Comparison of ENCODE assay signal across 9 mouse cellular contexts in the genomic region with DNA sequence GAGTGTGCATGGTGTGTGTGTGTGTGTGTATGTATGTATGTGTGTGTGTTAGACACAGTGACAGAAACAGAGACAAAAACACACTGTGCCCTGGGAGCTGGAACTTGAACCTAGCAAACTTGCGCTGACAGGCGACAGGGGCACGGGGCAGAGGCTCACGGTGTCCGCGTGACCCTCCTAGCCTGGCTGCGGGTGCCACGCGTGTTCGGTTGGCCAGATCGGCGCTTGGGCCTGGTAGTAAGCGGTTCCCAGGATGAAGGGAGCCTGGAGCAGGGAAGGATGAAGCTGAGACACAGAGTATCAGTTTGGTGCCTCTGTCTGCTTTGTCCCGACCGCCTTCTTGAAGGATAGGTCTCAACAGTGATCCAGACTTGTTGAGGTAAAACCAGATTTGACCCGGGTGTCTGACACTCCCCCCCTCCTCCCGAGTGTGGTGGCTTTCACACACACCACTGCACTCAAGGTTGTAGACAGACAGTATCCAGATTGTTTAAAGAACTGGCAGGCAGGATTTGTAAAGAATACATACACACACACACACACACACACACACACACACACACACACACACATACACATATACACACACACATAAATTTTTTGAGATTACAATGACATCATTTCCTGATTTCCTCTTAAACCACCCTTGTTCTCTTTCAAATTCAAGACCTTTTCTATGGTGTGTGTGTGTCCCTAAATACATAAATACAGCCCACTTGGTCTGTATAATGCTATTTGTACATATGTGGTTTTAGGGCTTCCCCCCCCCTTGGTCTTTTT. TPM values are rescaled to one million over a fixed set of nuclear protein-coding genes. Genes with fewer than 3 reads are reported as not detected.
DNase-seq lines count a peak whose midpoint lies in the region; ATAC-seq and TF ChIP-seq lines count a peak whose summit lies in the region.
"Had no signal": no experiment of that assay in that cellular context is flagged by ENCODE, and none has a peak within 500 bp of the region (broad histone marks: within the 10 kb centered on the region; RNA-seq: fewer than 3 reads in every experiment).

A gene (plus strand): TSS at position 202 of the 780 bp plus-strand sequence.

- WGBS in heart, adult 2 months: 59% methylated on average over 17 of the region's 17 CpGs
- 50% methylated on average over 17 of the region's 17 CpGs for WGBS in liver, embryonic 12.5 days (ENCODE audit: insufficient replicate concordance)
- 66% methylated on average over 17 of the region's 17 CpGs for WGBS in olfactory bulb, adult 2 months

- H3K4me3 ChIP-seq in heart, adult 2 months: peak within 1 kb of the TSS; percentile 56
- peak within 1 kb of the TSS; percentile 30 for H3K4me3 ChIP-seq in ES-Bruce4 (ENCODE audit: low read depth, low read length)
- peak within 1 kb of the TSS; percentile 50 for H3K4me3 ChIP-seq in liver, embryonic 12.5 days
- H3K4me3 ChIP-seq in olfactory bulb, adult 2 months (ENCODE audit: insufficient read depth, low read depth, low read length): peak within 1 kb of the TSS; percentile 28

- intact Hi-C loops in heart, adult 2 months (cut with DNase I): loop anchor here (10.0 kb wide), 1 partner anchor 486 kb away; no protein-coding TSS in a partner anchor

- TF ChIP-seq EP300 in heart, adult 2 months (IDR thresholded peaks at IDR 0.05; ENCODE audit: insufficient read depth, low read depth, low read length): no peak
- TF ChIP-seq EP300 in ES-Bruce4 (IDR thresholded peaks at IDR 0.05; ENCODE audit: insufficient read depth, low read depth, low read length): no peak

- H3K27me3 ChIP-seq in heart, adult 2 months (ENCODE audit: control insufficient read depth, insufficient read depth, low read length): no peaks in the 10 kb centered on the region
- no peaks in the 10 kb centered on the region for H3K27me3 ChIP-seq in ES-Bruce4 (ENCODE audit: control insufficient read depth, insufficient read depth, low read length, poor library complexity, severe bottlenecking)
- H3K27me3 ChIP-seq in liver, embryonic 12.5 days (replicated peaks): peaks cover 32% of the 10 kb centered on the region
- H3K27me3 ChIP-seq: Patski had no signal

- no peak within 1 kb of the TSS for H3K27ac ChIP-seq in heart, adult 2 months
- H3K27ac ChIP-seq in ES-Bruce4 (ENCODE audit: insufficient read depth, low read length): no peak within 1 kb of the TSS
- H3K27ac ChIP-seq in liver, embryonic 12.5 days: 0 out of 2 replicates have a peak within 1 kb of the TSS, but pooled peaks have one; percentile 16
- H3K27ac ChIP-seq in olfactory bulb, adult 2 months (ENCODE audit: insufficient read depth, low read depth, low read length): no peak within 1 kb of the TSS

- peak; percentile 1; the same call in 1 of the 2 replicates for ATAC-seq in granulocyte monocyte progenitor cell, adult 5-6 weeks (replicated peaks; ENCODE audit: poor library complexity, severe bottlenecking)
- peak; percentile 17; the same call in 1 of the 2 replicates for ATAC-seq in liver, embryonic 12.5 days

- DNase-seq in heart, adult 2 months: no peak
- no peak for DNase-seq in heart, adult 9 months (ENCODE audit: low spot score in 2 of 2)
- no peak for DNase-seq in adrenal gland, adult 2 months
- no peak for DNase-seq in layer of hippocampus, adult 9-10 months (ENCODE audit: low spot score)

- TF ChIP-seq CTCF in heart, adult 2 months (IDR thresholded peaks at IDR 0.05): no peak
- TF ChIP-seq CTCF in ES-Bruce4 (IDR thresholded peaks at IDR 0.05; ENCODE audit: low read depth, low read length): no peak
- no peak for TF ChIP-seq CTCF in olfactory bulb, adult 2 months (IDR thresholded peaks at IDR 0.05; ENCODE audit: insufficient read depth, low read depth, low read length)

- peaks cover 3% of the 10 kb centered on the region for H3K4me1 ChIP-seq in heart, adult 2 months (ENCODE audit: control insufficient read depth, insufficient read depth, low read length)
- no peaks in the 10 kb centered on the region for H3K4me1 ChIP-seq in ES-Bruce4 (ENCODE audit: control insufficient read depth, insufficient read depth, low read length)
- peaks cover 20% of the 10 kb centered on the region for H3K4me1 ChIP-seq in liver, embryonic 12.5 days
- peaks cover 11% of the 10 kb centered on the region for H3K4me1 ChIP-seq in olfactory bulb, adult 2 months (ENCODE audit: control insufficient read depth, insufficient read depth, low read length)

- H3K9me3 ChIP-seq in ES-Bruce4 (replicated peaks; ENCODE audit: control insufficient read depth, insufficient read depth, low read length, poor library complexity, severe bottlenecking): no peaks in the 10 kb centered on the region
- no peaks in the 10 kb centered on the region for H3K9me3 ChIP-seq in liver, embryonic 12.5 days (replicated peaks)

- H3K4me2 ChIP-seq in liver, embryonic 12.5 days: peak within 1 kb of the TSS; percentile 73

- no peak for TF ChIP-seq POLR2A in heart, adult 2 months (IDR thresholded peaks at IDR 0.05; ENCODE audit: insufficient read depth, low read depth, low read length)
- TF ChIP-seq POLR2A in ES-Bruce4 (IDR thresholded peaks at IDR 0.05; ENCODE audit: insufficient read depth, low read length): no peak
- TF ChIP-seq POLR2A in olfactory bulb, adult 2 months (IDR thresholded peaks at IDR 0.05; ENCODE audit: insufficient read depth, low read depth, low read length): no peak

- peak within 1 kb of the TSS; percentile 64 for H3K9ac ChIP-seq in heart, adult 2 months (ENCODE audit: low read depth, low read length)
- no peak within 1 kb of the TSS for H3K9ac ChIP-seq in ES-Bruce4 (ENCODE audit: low read depth, poor library complexity, severe bottlenecking)
- peak within 1 kb of the TSS; percentile 49 for H3K9ac ChIP-seq in liver, embryonic 12.5 days

- no peaks in the 10 kb centered on the region for H3K36me3 ChIP-seq in heart, adult 2 months (ENCODE audit: control insufficient read depth, insufficient read depth, low read length)
- H3K36me3 ChIP-seq in ES-Bruce4 (ENCODE audit: control insufficient read depth, insufficient read depth, low read length, poor library complexity, severe bottlenecking): no peaks in the 10 kb centered on the region
- no peaks in the 10 kb centered on the region for H3K36me3 ChIP-seq in liver, embryonic 12.5 days

- H3K79me2 ChIP-seq in heart, adult 2 months (replicated peaks; ENCODE audit: control insufficient read depth, insufficient read depth, low read length): no peaks in the 10 kb centered on the region

RNA-seq across cellular contexts. Expression of the gene that starts here (rescaled TPM):
- not detected for total RNA-seq in heart, adult 2 months (2021)
- polyA plus RNA-seq in heart, adult 2 months (2012; rRNA removed): not detected in 2 replicates
- 0.24 and 0.60 TPM in 2 replicates for polyA plus RNA-seq in ES-Bruce4 (2011; ENCODE audit: insufficient read depth, insufficient read length, low read depth, missing spikeins)
- total RNA-seq in granulocyte monocyte progenitor cell, adult 5-6 weeks (2014; fragmentation: Nextera tagmentation): 0.13 TPM in 1 of 2 replicates, not detected in the other
- 0.26 and 2.6 TPM in 2 replicates for total RNA-seq in granulocyte monocyte progenitor cell, adult 5-6 weeks (2017)
- polyA plus RNA-seq in liver, embryonic 12.5 days (2016; fragmentation: Nextera tagmentation; extraction: Ambion mirVana): 0.14 and 0.29 TPM in 2 replicates
- polyA plus RNA-seq in olfactory bulb, adult 2 months (2012; ENCODE audit: insufficient read depth, insufficient read length, low replicate concordance, missing spikeins): not detected in 2 replicates
- total RNA-seq in adrenal gland, adult 2 months (2021): not detected
- polyA plus RNA-seq in adrenal gland, adult 2 months (2012; rRNA removed): not detected in 2 replicates

Comparison
In these comparisons a context has a peak if more than half of its experiments do, and no peak if none do; other contexts are left out.
1. Peak in ATAC-seq, H3K4me3 ChIP-seq, H3K27ac ChIP-seq, H3K9ac ChIP-seq and H3K4me2 ChIP-seq in liver, embryonic 12.5 days; RNA of the gene not detected or under 1 TPM.